Mouse (Mus musculus) heart, embryonic 16.5 days (tissue): ENCODE results near the gene Olfr498. TPM values are rescaled to one million over a fixed set of nuclear protein-coding genes. Genes with fewer than 3 reads are reported as not detected.

Experiments
- ATAC-seq: fragments of 200-750 bp; cut with Nextera tagmentation; replicated peaks from 2 replicates; pipeline ENCODE4 v1.8.0; 2017; ENCODE audit warnings: moderate number of reproducible peaks; ENCODE audit not compliant: insufficient read depth, low FRiP score; ENCODE audit errors: extremely low read depth
- H3K27ac ChIP-seq: fragments of 300-500 bp; sonication (generic); 2 replicates; pipeline ENCODE4 v1.5.1; 2014; ENCODE audit warnings: mild to moderate bottlenecking, low read length, control low read depth, moderate library complexity
- H3K27me3 ChIP-seq: fragments of 300-500 bp; sonication (generic); 2 replicates; pipeline ENCODE4 v1.6.1; 2014; ENCODE audit warnings: low read length, mixed read lengths; ENCODE audit not compliant: control insufficient read depth, insufficient read depth
- H3K36me3 ChIP-seq: fragments of 300-500 bp; sonication (generic); 2 replicates; pipeline ENCODE4 v1.6.1; 2014; ENCODE audit not compliant: control insufficient read depth, insufficient read depth
- H3K4me1 ChIP-seq: fragments of 300-500 bp; sonication (generic); 2 replicates; pipeline ENCODE4 v1.6.1; 2014; ENCODE audit warnings: low read length, mixed read lengths; ENCODE audit not compliant: control insufficient read depth, insufficient read depth
- H3K4me2 ChIP-seq: fragments of 300-500 bp; sonication (generic); 2 replicates; pipeline ENCODE4 v1.6.1; 2014; ENCODE audit warnings: low read depth, mild to moderate bottlenecking, control low read depth, low read length
- H3K4me3 ChIP-seq: fragments of 300-500 bp; sonication (generic); 2 replicates; pipeline ENCODE4 v1.5.1; 2014; ENCODE audit warnings: mild to moderate bottlenecking, control low read depth, low read length
- H3K9ac ChIP-seq: fragments of 300-500 bp; sonication (generic); 2 replicates; pipeline ENCODE4 v1.6.1; 2014; ENCODE audit warnings: low read length, control low read depth
- H3K9me3 ChIP-seq: fragments of 300-500 bp; sonication (generic); replicated peaks from 2 replicates; pipeline ENCODE4 v1.6.1; 2016; ENCODE audit warnings: low read length; ENCODE audit not compliant: control insufficient read depth
- WGBS: fragments of 180-500 bp; shearing (Covaris S2); extraction: QIAGEN DNeasy Blood & Tissue Kit; methylation state at CpG from one replicate; pipeline ENCODE4 v1.1.7; 2014; 5-methylcytosine and 5-hydroxymethylcytosine counted together
- polyA plus RNA-seq: library from polyadenylated mRNA; unstranded; fragments of >200 nt; fragmentation: Nextera tagmentation; extraction: Ambion mirVana; gene quantifications from 2 replicates; pipeline ENCODE4 v1.2.1, GENCODE M21; 2015

Gene Olfr498
- polyA plus RNA-seq, result not detected in 2 replicates

DNA sequence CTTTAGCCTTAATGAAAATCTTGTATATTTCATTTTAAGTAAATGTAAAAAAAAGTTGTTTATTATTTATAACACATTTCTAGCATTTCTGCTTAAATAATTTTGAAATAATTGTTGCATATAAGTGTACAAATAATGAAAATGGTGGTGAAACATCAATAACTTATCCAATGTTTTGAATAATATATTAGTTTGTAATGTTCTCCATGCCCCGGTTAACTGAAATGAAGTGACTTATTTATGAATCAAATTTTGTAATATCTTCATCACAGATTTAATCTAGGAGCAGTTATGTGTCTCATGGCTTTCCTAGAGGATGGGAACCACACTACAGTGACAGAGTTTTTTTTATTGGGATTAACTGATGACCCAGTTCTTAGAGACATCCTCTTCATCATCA lies at the start of gene Olfr498:
Gene Olfr498 (plus strand): TSS at position 301 of the 400 bp plus-strand sequence.
- WGBS, result 64% methylated on average over 1 of the region's 1 CpGs
- H3K4me1 ChIP-seq, result no peaks in the 10 kb centered on the region
- H3K4me2 ChIP-seq, result no peak within 1 kb of the TSS
- no peak for ATAC-seq
- no peaks in the 10 kb centered on the region for H3K27me3 ChIP-seq
- no peak within 1 kb of the TSS for H3K4me3 ChIP-seq
- no peak within 1 kb of the TSS for H3K9ac ChIP-seq
- H3K36me3 ChIP-seq, result no peaks in the 10 kb centered on the region
- H3K9me3 ChIP-seq, result no peaks in the 10 kb centered on the region
- no peak within 1 kb of the TSS for H3K27ac ChIP-seq

GRCm38 (mm10) chr7:108420121-108420520 lies 45.0 kb upstream of the Olfr498 start, which contains the start of gene Olfr497:
Gene Olfr497, plus strand, starts transcription at chr7:108420421.
- no peak for ATAC-seq
- H3K4me2 ChIP-seq, result no peak within 1 kb of the TSS
- H3K9me3 ChIP-seq, result no peaks in the 10 kb centered on the region
- H3K27ac ChIP-seq, result no peak within 1 kb of the TSS
- H3K36me3 ChIP-seq, result no peaks in the 10 kb centered on the region
- H3K27me3 ChIP-seq, result no peaks in the 10 kb centered on the region
- H3K4me3 ChIP-seq, result no peak within 1 kb of the TSS
- WGBS, result 48% methylated on average over 2 of the region's 2 CpGs
- no peaks in the 10 kb centered on the region for H3K4me1 ChIP-seq
- no peak within 1 kb of the TSS for H3K9ac ChIP-seq

Other genes starting within 250 kb of the Olfr498 start
- gene Olfr488, start 207.0 kb upstream of the Olfr498 start, polyA plus RNA-seq, result not detected in 2 replicates
- not detected in 2 replicates for gene Olfr490, start 176.4 kb upstream of the Olfr498 start, polyA plus RNA-seq
- not detected in 2 replicates for gene Olfr491, start 151.9 kb upstream of the Olfr498 start, polyA plus RNA-seq
- gene Olfr492, start 141.7 kb upstream of the Olfr498 start, polyA plus RNA-seq, result not detected in 2 replicates
- gene Olfr493, start 118.3 kb upstream of the Olfr498 start, polyA plus RNA-seq, result not detected in 2 replicates
- not detected in 2 replicates for gene Olfr494, start 100.0 kb upstream of the Olfr498 start, polyA plus RNA-seq
- gene Olfr495, start 72.2 kb upstream of the Olfr498 start, polyA plus RNA-seq, result not detected in 2 replicates
- not detected in 2 replicates for gene Olfr497, start 44.9 kb upstream of the Olfr498 start, polyA plus RNA-seq
- gene Olfr502, start 59.7 kb downstream of the Olfr498 start, polyA plus RNA-seq, result not detected in 2 replicates
- gene Olfr503, start 79.2 kb downstream of the Olfr498 start, polyA plus RNA-seq, result not detected in 2 replicates
- not detected in 2 replicates for gene Olfr504, start 100.5 kb downstream of the Olfr498 start, polyA plus RNA-seq
- gene Olfr506, start 145.5 kb downstream of the Olfr498 start, polyA plus RNA-seq, result not detected in 2 replicates
- gene Olfr507, start 156.5 kb downstream of the Olfr498 start, polyA plus RNA-seq, result not detected in 2 replicates
- gene Olfr508, start 164.7 kb downstream of the Olfr498 start, polyA plus RNA-seq, result not detected in 2 replicates
- gene Olfr509, start 186.6 kb downstream of the Olfr498 start, polyA plus RNA-seq, result not detected in 2 replicates
- not detected in 2 replicates for gene Olfr510, start 201.1 kb downstream of the Olfr498 start, polyA plus RNA-seq
- gene Olfr512, start 248.0 kb downstream of the Olfr498 start, polyA plus RNA-seq, result not detected in 2 replicates